In the genomic region with DNA sequence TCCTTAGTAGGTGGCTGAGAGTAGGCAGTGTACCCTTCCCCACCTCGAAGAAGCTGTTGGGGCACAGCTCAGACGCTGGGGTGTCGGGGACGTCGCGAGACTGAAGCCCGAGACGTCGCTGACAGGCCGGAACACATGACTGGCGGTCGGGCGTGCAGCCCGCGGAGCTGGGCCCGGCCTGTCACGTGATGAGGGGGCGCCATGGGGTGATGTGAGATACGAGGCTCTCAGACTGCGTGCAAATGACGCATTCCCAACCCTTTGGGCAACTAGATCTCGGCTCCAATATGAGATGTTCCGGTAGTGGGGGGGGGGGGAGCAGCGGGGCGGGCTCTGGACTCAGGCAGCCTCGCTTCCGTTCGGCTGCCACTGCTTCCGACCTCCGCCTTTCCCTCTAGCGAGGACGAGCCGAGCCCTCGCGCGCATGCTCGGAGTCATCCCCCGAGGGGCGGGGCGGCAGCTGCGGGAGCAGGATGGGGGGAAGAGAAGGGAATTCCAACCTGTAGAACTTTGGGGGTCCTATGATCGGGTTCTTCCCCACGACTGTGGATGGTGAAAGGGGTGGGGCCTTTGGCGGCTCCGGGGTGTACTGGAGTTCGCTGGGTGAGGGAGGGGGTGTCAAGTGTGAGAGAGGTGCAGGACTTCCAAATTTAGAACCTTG, we compare ENCODE assay signal across 8 mouse cellular contexts. TPM values are rescaled to one million over a fixed set of nuclear protein-coding genes. Genes with fewer than 3 reads are reported as not detected.
DNase-seq lines count a peak whose midpoint lies in the region; ATAC-seq and TF ChIP-seq lines count a peak whose summit lies in the region.

No protein-coding gene starts in this region.

- no peaks in the 10 kb centered on the region for H3K27me3 ChIP-seq in Patski
- no peaks in the 10 kb centered on the region for H3K27me3 ChIP-seq in hindbrain, embryonic 14.5 days (ENCODE audit: control insufficient read depth, insufficient read depth, low read length)

- peak overlapping the region; percentile 95 for H3K4me2 ChIP-seq in hindbrain, embryonic 14.5 days (replicated peaks)

- peak overlapping the region; percentile 53 for H3K4me3 ChIP-seq in hindbrain, embryonic 14.5 days (replicated peaks; ENCODE audit: low read length)

- no peak for TF ChIP-seq CTCF in Patski (IDR thresholded peaks at IDR 0.05)

- CTCF ChIA-PET in Patski (lab: Charles Lee), result interaction anchor here (2.0 kb wide), 1 partner anchor 8 kb away, joined by 6 read pairs; no protein-coding TSS in a partner anchor

- WGBS in hindbrain, embryonic 14.5 days, result under 1% methylated on average over 45 of the region's 46 CpGs

- in situ Hi-C loops in Patski (cut with MboI; ENCODE audit: low pct_unique_long_range_greater_than_20kb), result no loop called here

- no peaks in the 10 kb centered on the region; the same call in 1 of the 2 replicates for H3K4me1 ChIP-seq in hindbrain, embryonic 14.5 days (replicated peaks; ENCODE audit: control insufficient read depth, insufficient read depth, low read length)

- H3K36me3 ChIP-seq in hindbrain, embryonic 14.5 days (replicated peaks; ENCODE audit: control insufficient read depth, insufficient read depth), result no peaks in the 10 kb centered on the region

- H3K9me3 ChIP-seq in hindbrain, embryonic 14.5 days (ENCODE audit: control insufficient read depth, low read length), result no peaks in the 10 kb centered on the region

- peak; percentile 66 for DNase-seq in Patski (ENCODE audit: low read depth, low spot score)
- DNase-seq in cerebellum, postnatal 14 days, result peak; percentile 97 to 98
- DNase-seq in frontal cortex, postnatal 25 days (ENCODE audit: low spot score in 2 of 2), result peak; percentile 87 to 91
- peak; percentile 92 for DNase-seq in hindbrain, embryonic 14.5 days (ENCODE audit: low spot score)
- DNase-seq in layer of hippocampus, postnatal 36 days, result peak; percentile 94
- peak; percentile 94 for DNase-seq in lung, postnatal 36 days
- peak; percentile 95 for DNase-seq in retina, postnatal 1 day
- DNase-seq in urinary bladder, adult 18-20 months (ENCODE audit: low spot score in 2 of 2), result peak; percentile 86 to 91

- POLR2A ChIA-PET in Patski (lab: Charles Lee), result interaction anchor here (0.7 to 1.8 kb wide), 4 partner anchors 33 to 91 kb away, joined by 3 to 5 read pairs (median 4); partner anchors contain the start of gene Setd1a

- H3K27ac ChIP-seq in hindbrain, embryonic 14.5 days, result peak overlapping the region; percentile 88

- ATAC-seq in Patski, result peak; percentile 70
- peak; percentile 94 for ATAC-seq in hindbrain, embryonic 14.5 days (ENCODE audit: low FRiP score)

- peak overlapping the region; percentile 69 for H3K9ac ChIP-seq in hindbrain, embryonic 14.5 days

RNA-seq across cellular contexts. Expression of gene Stx1b, which starts 17.1 kb away (rescaled TPM):
- 0.23 TPM for polyA plus RNA-seq in Patski (2021)
- 59.7 and 66.2 TPM in 2 replicates for polyA plus RNA-seq in hindbrain, embryonic 14.5 days (2014; fragmentation: Nextera tagmentation; extraction: Ambion mirVana)
- 100 to 1,000 TPM; 342 to 346 TPM for total RNA-seq in layer of hippocampus, postnatal 36 days (2021)

RNA-seq across cellular contexts. Expression of gene Stx4a, which starts 17.4 kb away (rescaled TPM):
- 133 TPM for polyA plus RNA-seq in Patski (2021)
- polyA plus RNA-seq in hindbrain, embryonic 14.5 days (2014; fragmentation: Nextera tagmentation; extraction: Ambion mirVana), result 9.6 and 10.6 TPM in 2 replicates
- 10 to 100 TPM; 64.3 to 64.7 TPM for total RNA-seq in layer of hippocampus, postnatal 36 days (2021)

RNA-seq across cellular contexts. Expression of gene Zfp646, which starts 34.6 kb away (rescaled TPM):
- 22.3 TPM for polyA plus RNA-seq in Patski (2021)
- polyA plus RNA-seq in hindbrain, embryonic 14.5 days (2014; fragmentation: Nextera tagmentation; extraction: Ambion mirVana), result 11.6 and 12.3 TPM in 2 replicates
- total RNA-seq in layer of hippocampus, postnatal 36 days (2021), result 10 to 100 TPM; 33.2 to 36.3 TPM

RNA-seq across cellular contexts. Expression of gene Zfp668, which starts 35.2 kb away (rescaled TPM):
- polyA plus RNA-seq in Patski (2021), result 8.9 TPM
- polyA plus RNA-seq in hindbrain, embryonic 14.5 days (2014; fragmentation: Nextera tagmentation; extraction: Ambion mirVana), result 22.5 and 26.8 TPM in 2 replicates
- 10 to 100 TPM; 24.5 to 25.5 TPM for total RNA-seq in layer of hippocampus, postnatal 36 days (2021)

RNA-seq across cellular contexts. Expression of gene Hsd3b7, which starts 41.1 kb away (rescaled TPM):
- polyA plus RNA-seq in Patski (2021), result 30.1 TPM
- 10.6 and 11.0 TPM in 2 replicates for polyA plus RNA-seq in hindbrain, embryonic 14.5 days (2014; fragmentation: Nextera tagmentation; extraction: Ambion mirVana)
- 1 to 10 TPM; 8.3 to 8.6 TPM for total RNA-seq in layer of hippocampus, postnatal 36 days (2021)

Comparison
In these comparisons a context has a peak if more than half of its experiments do, and no peak if none do; other contexts are left out.
1. Peak in every context shown above with its lines: DNase-seq, ATAC-seq, H3K4me3 ChIP-seq and H3K27ac ChIP-seq.
2. RNA of gene Stx1b, which starts 17.1 kb away (polyA plus RNA-seq): 59.7 to 66.2 TPM in hindbrain, embryonic 14.5 days; 0.23 TPM in Patski (single experiment); every median in the first group is over 10 times any median in the second.
3. RNA of gene Stx4a, which starts 17.4 kb away (polyA plus RNA-seq): 133 TPM in Patski (single experiment); 9.6 to 10.6 TPM in hindbrain, embryonic 14.5 days; every median in the first group is over 10 times any median in the second.